Mouse (Mus musculus): ENCODE measurements at regions not wholly inside any gene's neighbourhood (a gene's known extent, or its start where the extent isn't known, plus 50 kb on each side); places are given as distances from the start of the nearest gene placed in this dataset.
"Not testable (repeated sequence)": the region's sequence is repeated elsewhere in the genome, so short reads cannot be mapped to it uniquely, and the experiment has no call there.

DNA sequence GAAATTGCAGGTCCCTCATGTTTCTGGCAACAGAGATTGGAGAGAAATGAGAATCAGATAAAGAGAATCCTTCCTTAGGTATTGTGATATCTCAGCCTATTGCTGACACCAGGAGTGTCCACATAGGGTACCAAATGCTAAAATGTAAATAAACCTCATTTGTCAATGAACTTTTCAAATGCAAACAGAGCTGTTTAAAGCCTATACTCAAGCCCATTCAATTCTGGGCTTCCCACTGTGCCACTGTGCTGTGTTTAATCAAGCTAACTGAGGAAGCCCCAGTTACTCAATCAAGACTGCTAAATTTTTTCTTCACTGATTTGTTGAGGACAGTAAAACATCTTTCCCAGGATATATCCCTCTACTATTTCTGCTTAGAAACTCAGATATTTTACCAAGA is 441.2 kb downstream of the Gm11232 start:
- Histone ChIP-seq H3K9ac (replicated peaks; ENCODE audit: low read length) (no peak overlapping the region), H3K4me1 (ENCODE audit: control insufficient read depth, insufficient read depth, low read length) (no peaks in the 10 kb centered on the region), H3K27ac (replicated peaks; ENCODE audit: low read depth, low read length) (no peak overlapping the region), H3K36me3 (ENCODE audit: control insufficient read depth, insufficient read depth, low read length) (no peaks in the 10 kb centered on the region), H3K9me3 (ENCODE audit: control insufficient read depth, low read length) (no peaks in the 10 kb centered on the region), H3K4me3 (replicated peaks; ENCODE audit: low read depth, low read length) (no peak overlapping the region), H3K27me3 (ENCODE audit: control insufficient read depth, insufficient read depth, low read length) (no peaks in the 10 kb centered on the region), H3K4me2 (ENCODE audit: low read length) (no peak overlapping the region)
- ATAC-seq (ENCODE audit: low FRiP score, low TSS enrichment) (no peak), DNase-seq (no peak)

DNA sequence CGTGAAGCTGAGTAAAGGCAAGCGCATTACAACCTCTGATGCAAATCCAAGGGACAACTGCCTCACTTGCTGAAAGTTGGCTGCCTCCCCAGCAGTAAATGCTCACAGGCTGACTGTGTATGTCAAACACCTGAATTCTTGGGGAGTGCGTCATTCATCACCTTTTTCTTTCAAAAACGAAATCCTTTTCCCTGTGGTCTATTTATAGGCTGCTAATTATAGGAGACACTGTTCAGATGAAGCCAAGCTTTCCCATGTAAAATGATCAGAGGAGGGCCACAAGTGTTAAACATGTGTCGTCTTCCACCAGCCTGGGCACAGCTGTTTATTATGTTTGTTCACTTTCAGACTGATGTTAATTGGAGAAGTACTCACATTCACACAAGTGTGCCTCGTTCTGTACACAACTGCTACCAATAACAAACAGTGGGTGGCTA is 450.6 kb downstream of the Gm11232 start:
- no peak for ATAC-seq (ENCODE audit: low FRiP score, low TSS enrichment)
- DNase-seq: no peak
- no peaks in the 10 kb centered on the region for H3K27me3 ChIP-seq (ENCODE audit: control insufficient read depth, insufficient read depth, low read length)

DNA sequence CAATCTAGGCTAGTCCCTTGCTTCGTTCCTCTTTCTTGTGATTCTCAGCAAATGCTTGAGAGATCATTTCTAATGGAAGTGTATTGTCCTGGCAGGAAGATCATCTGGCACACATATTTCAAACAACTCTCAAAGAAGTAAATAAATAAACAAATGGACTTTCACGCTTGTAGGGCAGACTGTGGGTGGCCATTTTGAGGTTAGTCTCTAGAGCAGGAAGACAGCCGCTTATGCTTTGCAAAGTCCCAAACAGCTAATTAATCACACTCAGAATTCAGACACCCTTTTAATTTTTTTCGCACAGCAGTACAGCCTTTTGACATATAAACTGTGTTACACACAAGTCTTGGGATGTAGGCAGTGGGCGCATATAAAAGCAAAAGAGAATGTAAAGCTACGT is 451.1 kb downstream of the Gm11232 start:
- no peak overlapping the region for H3K27ac ChIP-seq (replicated peaks; ENCODE audit: low read depth, low read length)
- no peaks in the 10 kb centered on the region for H3K27me3 ChIP-seq (ENCODE audit: control insufficient read depth, insufficient read depth, low read length)
- no peak for DNase-seq
- H3K4me1 ChIP-seq (ENCODE audit: control insufficient read depth, insufficient read depth, low read length): no peaks in the 10 kb centered on the region
- no peak for ATAC-seq (ENCODE audit: low FRiP score, low TSS enrichment)
- no peaks in the 10 kb centered on the region for H3K36me3 ChIP-seq (ENCODE audit: control insufficient read depth, insufficient read depth, low read length)
- H3K9ac ChIP-seq (replicated peaks; ENCODE audit: low read length): no peak overlapping the region
- H3K9me3 ChIP-seq (ENCODE audit: control insufficient read depth, low read length): no peaks in the 10 kb centered on the region
- 95% methylated on average over 6 of the region's 6 CpGs for WGBS
- H3K4me3 ChIP-seq (replicated peaks; ENCODE audit: low read depth, low read length): no peak overlapping the region
- no peak overlapping the region for H3K4me2 ChIP-seq (ENCODE audit: low read length)

More for the DNA sequence above, 450.6 kb downstream of the Gm11232 start:
- Histone ChIP-seq H3K9me3 (ENCODE audit: control insufficient read depth, low read length) (no peaks in the 10 kb centered on the region), H3K9ac (replicated peaks; ENCODE audit: low read length) (no peak overlapping the region), H3K4me1 (ENCODE audit: control insufficient read depth, insufficient read depth, low read length) (no peaks in the 10 kb centered on the region), H3K36me3 (ENCODE audit: control insufficient read depth, insufficient read depth, low read length) (no peaks in the 10 kb centered on the region), H3K27ac (replicated peaks; ENCODE audit: low read depth, low read length) (no peak overlapping the region), H3K4me2 (ENCODE audit: low read length) (no peak overlapping the region), H3K4me3 (replicated peaks; ENCODE audit: low read depth, low read length) (no peak overlapping the region)
- 85% methylated on average over 6 of the region's 6 CpGs for WGBS

DNA sequence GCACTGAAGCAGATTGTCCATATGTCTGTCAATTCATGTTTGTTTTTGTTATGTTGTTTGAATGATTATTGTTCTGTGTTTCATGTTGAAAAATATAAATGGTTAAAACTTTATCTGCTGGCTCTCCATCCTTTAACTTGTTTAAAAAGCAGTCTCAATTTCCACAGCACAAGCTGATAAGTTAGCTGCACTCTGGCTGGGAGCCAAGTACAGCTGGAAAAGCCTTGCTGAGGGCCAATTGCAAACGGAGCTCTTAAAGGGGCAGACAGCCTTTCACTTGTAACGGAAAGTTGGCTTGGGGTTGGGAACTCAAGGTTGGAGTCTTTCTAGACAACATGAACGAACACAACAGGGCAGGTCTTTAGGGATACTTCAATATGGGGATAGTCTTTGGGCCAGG is 462.0 kb downstream of the Gm11232 start:
- 73% methylated on average over 3 of the region's 3 CpGs for WGBS
- H3K4me2 ChIP-seq (ENCODE audit: low read length); H3K4me1 ChIP-seq (ENCODE audit: control insufficient read depth, insufficient read depth, low read length); DNase-seq; H3K27ac ChIP-seq (replicated peaks; ENCODE audit: low read depth, low read length); H3K4me3 ChIP-seq (replicated peaks; ENCODE audit: low read depth, low read length); H3K9ac ChIP-seq (replicated peaks; ENCODE audit: low read length); ATAC-seq (ENCODE audit: low FRiP score, low TSS enrichment); H3K9me3 ChIP-seq (ENCODE audit: control insufficient read depth, low read length); H3K36me3 ChIP-seq (ENCODE audit: control insufficient read depth, insufficient read depth, low read length); H3K27me3 ChIP-seq (ENCODE audit: control insufficient read depth, insufficient read depth, low read length): not testable (repeated sequence)

DNA sequence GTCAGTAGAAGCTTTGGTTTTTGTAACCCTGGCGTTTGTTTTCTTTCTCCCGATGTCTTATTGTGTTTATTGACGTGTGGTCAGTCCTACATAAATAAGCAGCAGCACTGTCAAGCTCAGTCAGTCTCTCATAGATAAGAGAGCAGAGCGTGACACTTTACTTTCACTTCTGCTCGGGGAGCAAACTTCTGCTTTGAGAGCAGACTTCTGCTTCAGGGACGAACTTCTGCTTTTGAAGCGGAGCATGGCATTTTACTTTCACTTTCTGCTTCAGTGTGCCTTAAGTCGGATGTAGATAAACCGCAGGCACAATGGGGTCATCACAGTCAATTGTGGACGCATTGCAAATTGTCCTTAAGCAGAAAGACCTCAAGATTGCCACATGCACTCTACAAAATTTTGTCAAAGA is 466.0 kb downstream of the Gm11232 start:
- no peak for ATAC-seq (ENCODE audit: low FRiP score, low TSS enrichment)
- DNase-seq: no peak
- Histone ChIP-seq H3K4me2 (ENCODE audit: low read length) (no peak overlapping the region), H3K9ac (replicated peaks; ENCODE audit: low read length) (no peak overlapping the region), H3K9me3 (ENCODE audit: control insufficient read depth, low read length) (peaks cover 6% of the 10 kb centered on the region; the same call in 1 of the 2 replicates), H3K36me3 (ENCODE audit: control insufficient read depth, insufficient read depth, low read length) (no peaks in the 10 kb centered on the region), H3K4me3 (replicated peaks; ENCODE audit: low read depth, low read length) (no peak overlapping the region), H3K27me3 (ENCODE audit: control insufficient read depth, insufficient read depth, low read length) (no peaks in the 10 kb centered on the region), H3K27ac (replicated peaks; ENCODE audit: low read depth, low read length) (no peak overlapping the region), H3K4me1 (ENCODE audit: control insufficient read depth, insufficient read depth, low read length) (no peaks in the 10 kb centered on the region)
- WGBS: 90% methylated on average over 10 of the region's 10 CpGs

DNA sequence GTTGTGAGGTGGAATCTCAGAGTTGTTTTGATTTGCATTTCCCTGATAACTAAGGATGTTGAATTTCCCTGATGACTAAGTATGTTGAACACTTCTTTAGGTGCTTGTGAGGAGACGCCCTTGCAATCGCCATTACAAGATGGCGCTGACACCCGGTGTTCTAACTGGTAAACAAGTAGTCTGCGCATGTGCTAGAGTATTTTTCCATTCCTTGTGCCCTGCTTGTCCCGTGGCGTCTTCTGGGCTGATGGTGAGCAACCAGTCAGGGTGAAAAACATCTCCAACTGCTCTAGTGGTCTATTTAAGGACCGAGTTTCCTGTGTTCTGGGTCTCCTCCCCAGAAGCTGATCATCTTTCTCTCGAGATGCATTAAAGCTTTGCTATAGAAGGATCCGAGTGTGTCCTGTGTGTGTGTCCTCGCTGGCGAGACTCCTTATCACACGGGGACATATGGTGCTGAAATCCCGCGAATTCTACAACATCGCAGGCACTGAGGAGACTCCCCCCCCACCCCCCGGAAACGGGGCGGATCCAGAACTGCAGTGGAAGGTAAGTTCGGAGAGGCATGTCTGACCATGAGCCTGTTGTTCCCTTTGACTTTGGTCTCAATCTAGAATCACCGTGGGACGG is 466.5 kb downstream of the Gm11232 start:
- H3K27me3 ChIP-seq (ENCODE audit: control insufficient read depth, insufficient read depth, low read length); H3K4me1 ChIP-seq (ENCODE audit: control insufficient read depth, insufficient read depth, low read length); H3K4me3 ChIP-seq (replicated peaks; ENCODE audit: low read depth, low read length); H3K4me2 ChIP-seq (ENCODE audit: low read length); ATAC-seq (ENCODE audit: low FRiP score, low TSS enrichment); DNase-seq; H3K9me3 ChIP-seq (ENCODE audit: control insufficient read depth, low read length); H3K9ac ChIP-seq (replicated peaks; ENCODE audit: low read length); H3K27ac ChIP-seq (replicated peaks; ENCODE audit: low read depth, low read length); H3K36me3 ChIP-seq (ENCODE audit: control insufficient read depth, insufficient read depth, low read length): not testable (repeated sequence)
- WGBS: 95% methylated on average over 22 of the region's 22 CpGs

DNA sequence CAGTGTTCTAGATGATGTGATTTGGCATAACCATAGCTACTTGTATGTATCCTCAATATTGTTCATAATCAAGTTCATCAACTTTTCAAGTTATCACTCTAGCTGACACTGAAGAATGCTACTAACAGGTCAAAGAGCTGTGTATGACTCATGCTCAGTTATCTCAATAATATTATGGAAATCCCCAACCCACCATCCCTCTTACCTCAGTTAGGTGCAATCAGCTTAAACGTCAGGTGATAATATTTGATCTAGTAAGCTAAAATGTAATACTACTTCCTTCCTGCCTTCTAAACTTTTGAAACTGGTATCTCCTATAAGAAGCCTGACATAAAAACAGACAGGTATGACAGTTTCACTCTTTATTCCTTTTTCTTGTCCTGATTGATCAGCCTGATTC is 474.6 kb downstream of the Gm11232 start:
- H3K4me1 ChIP-seq (ENCODE audit: control insufficient read depth, insufficient read depth, low read length): no peaks in the 10 kb centered on the region
- no peak overlapping the region for H3K27ac ChIP-seq (replicated peaks; ENCODE audit: low read depth, low read length)
- no peak overlapping the region for H3K9ac ChIP-seq (replicated peaks; ENCODE audit: low read length)
- no peaks in the 10 kb centered on the region for H3K36me3 ChIP-seq (ENCODE audit: control insufficient read depth, insufficient read depth, low read length)
- H3K4me3 ChIP-seq (replicated peaks; ENCODE audit: low read depth, low read length): no peak overlapping the region
- 0 out of 2 replicates have a peak, but pooled peaks cover 2% of the 10 kb centered on the region for H3K9me3 ChIP-seq (ENCODE audit: control insufficient read depth, low read length)
- H3K4me2 ChIP-seq (ENCODE audit: low read length): no peak overlapping the region
- no peaks in the 10 kb centered on the region for H3K27me3 ChIP-seq (ENCODE audit: control insufficient read depth, insufficient read depth, low read length)
- ATAC-seq (ENCODE audit: low FRiP score, low TSS enrichment): no peak
- WGBS: 88% methylated on average over 1 of the region's 1 CpGs
- no peak for DNase-seq

DNA sequence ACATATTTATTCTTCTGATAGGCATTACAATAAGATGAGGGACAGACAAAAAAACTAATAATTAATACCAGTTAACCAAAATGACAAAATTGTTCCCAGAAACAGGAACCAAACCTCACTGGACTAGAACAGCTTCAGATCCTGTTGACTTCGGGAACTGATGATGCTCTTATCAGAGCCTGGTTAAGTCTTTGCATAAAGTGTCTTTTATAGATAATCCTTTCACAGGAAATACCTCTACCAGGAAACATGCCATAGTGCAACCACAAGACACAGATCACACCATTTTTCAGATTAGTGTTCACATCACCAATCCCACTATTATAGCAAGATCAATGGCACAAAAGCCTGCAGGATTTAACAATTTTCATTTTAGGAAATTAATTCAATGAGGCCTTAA is 478.1 kb downstream of the Gm11232 start:
- H3K4me3 ChIP-seq (replicated peaks; ENCODE audit: low read depth, low read length): no peak overlapping the region
- H3K9ac ChIP-seq (replicated peaks; ENCODE audit: low read length): no peak overlapping the region
- WGBS: 88% methylated on average over 1 of the region's 1 CpGs
- ATAC-seq (ENCODE audit: low FRiP score, low TSS enrichment) (no peak), DNase-seq (no peak)
- no peaks in the 10 kb centered on the region for H3K27me3 ChIP-seq (ENCODE audit: control insufficient read depth, insufficient read depth, low read length)
- H3K27ac ChIP-seq (replicated peaks; ENCODE audit: low read depth, low read length): no peak overlapping the region
- H3K4me1 ChIP-seq (ENCODE audit: control insufficient read depth, insufficient read depth, low read length): no peaks in the 10 kb centered on the region
- H3K36me3 ChIP-seq (ENCODE audit: control insufficient read depth, insufficient read depth, low read length): no peaks in the 10 kb centered on the region
- no peak overlapping the region for H3K4me2 ChIP-seq (ENCODE audit: low read length)
- no peaks in the 10 kb centered on the region for H3K9me3 ChIP-seq (ENCODE audit: control insufficient read depth, low read length)

DNA sequence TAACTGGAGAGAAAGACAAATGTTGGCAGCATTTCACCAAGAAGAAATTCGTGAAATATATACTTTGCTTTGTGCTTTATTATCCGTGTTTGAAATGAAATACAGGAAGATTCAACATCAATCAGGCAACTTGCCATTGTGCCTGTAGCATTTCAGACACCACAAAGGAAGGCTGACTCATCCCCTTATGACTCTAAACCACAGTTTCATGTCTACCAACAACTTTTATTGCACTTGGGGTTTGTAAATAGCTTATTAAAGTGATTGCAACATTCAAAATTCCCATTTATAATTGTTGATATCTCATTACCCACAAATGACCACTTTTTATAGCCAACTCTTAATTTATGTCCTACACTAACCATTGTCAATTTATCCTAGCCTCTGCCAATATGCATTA is 497.9 kb downstream of the Gm11232 start:
- 84% methylated on average over 2 of the region's 2 CpGs for WGBS
- Histone ChIP-seq H3K9ac (replicated peaks; ENCODE audit: low read length) (no peak overlapping the region), H3K4me3 (replicated peaks; ENCODE audit: low read depth, low read length) (no peak overlapping the region), H3K4me2 (ENCODE audit: low read length) (no peak overlapping the region), H3K9me3 (ENCODE audit: control insufficient read depth, low read length) (no peaks in the 10 kb centered on the region), H3K27me3 (ENCODE audit: control insufficient read depth, insufficient read depth, low read length) (no peaks in the 10 kb centered on the region), H3K27ac (replicated peaks; ENCODE audit: low read depth, low read length) (no peak overlapping the region), H3K4me1 (ENCODE audit: control insufficient read depth, insufficient read depth, low read length) (no peaks in the 10 kb centered on the region), H3K36me3 (ENCODE audit: control insufficient read depth, insufficient read depth, low read length) (no peaks in the 10 kb centered on the region)
- DNase-seq (no peak), ATAC-seq (ENCODE audit: low FRiP score, low TSS enrichment) (no peak)

Data from midbrain, embryonic 14.5 days (tissue).